Mouse (Mus musculus) cortical plate, adult 2 months (tissue): ENCODE results near the gene Haao.

Source experiments
- CTCF ChIP-seq: fragments of 200-500 bp; IDR thresholded peaks from 2 replicates; pipeline ENCODE4 v1.5.1; 2011; ENCODE audit warnings: mild to moderate bottlenecking, control low read depth, low read length; ENCODE audit not compliant: insufficient read depth; ENCODE audit errors: extremely low read depth
- POLR2A ChIP-seq: fragments of 200-500 bp; IDR thresholded peaks from 2 replicates; pipeline ENCODE4 v1.6.1; 2011; ENCODE audit warnings: mild to moderate bottlenecking, low read length, control low read depth; ENCODE audit not compliant: insufficient read depth; ENCODE audit errors: extremely low read depth

DNA sequence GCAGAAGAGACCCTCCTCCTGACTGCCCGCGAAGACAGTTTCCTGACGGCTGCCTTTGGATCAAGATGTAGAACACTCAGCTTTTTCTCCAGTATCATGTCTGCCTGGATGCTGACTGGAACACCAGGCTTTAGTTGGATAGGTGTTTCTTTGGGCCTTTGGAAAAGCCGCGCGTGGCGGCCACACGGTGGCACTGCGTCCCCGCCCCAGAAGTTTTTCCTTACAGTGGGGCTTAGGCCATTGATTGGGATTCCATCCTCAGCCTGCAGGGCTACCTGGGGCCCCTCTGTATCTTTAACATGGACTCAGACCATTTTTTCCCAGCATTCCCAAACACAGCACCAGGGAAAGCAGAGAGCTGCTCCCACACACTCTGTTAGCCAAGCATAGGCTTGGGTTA lies 18.8 kb upstream of the Haao start:
- TF ChIP-seq CTCF (peak; percentile 59), POLR2A (no peak)
